In genomic region chr2:125838708-125839284, GRCm38 (mm10) we compare ENCODE assay signal across 28 mouse cellular contexts.
"Had no signal": no experiment of that assay in that cellular context is flagged by ENCODE, and none has a peak within 500 bp of the region (broad histone marks: within the 10 kb centered on the region; RNA-seq: fewer than 3 reads in every experiment).

No protein-coding gene starts in this region.

- DNase-seq: gastrocnemius, postnatal 14 days; gastrocnemius, postnatal 36 days; heart, adult 11 months; heart, adult 2 months; heart, postnatal 14 days; heart, postnatal 36 days; kidney, adult 18-20 months; kidney, adult 8-10 months; kidney, postnatal 10 days; kidney, postnatal 25 days; kidney, postnatal 4 days; liver had no signal

- H3K27ac ChIP-seq: heart, adult 2 months; heart, embryonic 13.5 days; heart, embryonic 15.5 days; hindbrain, embryonic 10.5 days; hindbrain, embryonic 12.5 days; hindbrain, embryonic 14.5 days; intestine, embryonic 15.5 days; layer of hippocampus, adult 2 months; left cerebral cortex, adult 2 months; limb, embryonic 10.5 days; limb, embryonic 12.5 days; liver, embryonic 14.5 days had no signal

- H3K9me3 ChIP-seq: heart, embryonic 13.5 days; heart, embryonic 15.5 days; hindbrain, embryonic 10.5 days; hindbrain, embryonic 12.5 days; intestine, embryonic 15.5 days; limb, embryonic 10.5 days; limb, embryonic 12.5 days had no signal

- H3K27me3 ChIP-seq: heart, embryonic 13.5 days; heart, embryonic 15.5 days; hindbrain, embryonic 12.5 days; intestine, embryonic 15.5 days; limb, embryonic 12.5 days had no signal

- ATAC-seq: hindbrain, embryonic 16.5 days; inflammation-experienced regulatory T-cells, adult 6 months; intestine, embryonic 15.5 days; intestine, postnatal 0 days had no signal

- H3K9ac ChIP-seq: heart, embryonic 13.5 days; heart, embryonic 15.5 days; hindbrain, embryonic 12.5 days; hindbrain, embryonic 14.5 days; intestine, embryonic 15.5 days; limb, embryonic 12.5 days; liver, embryonic 14.5 days had no signal

- H3K4me1 ChIP-seq: heart, embryonic 13.5 days; heart, embryonic 15.5 days; hindbrain, embryonic 10.5 days; hindbrain, embryonic 12.5 days; intestine, embryonic 15.5 days; limb, embryonic 10.5 days; limb, embryonic 12.5 days had no signal

- H3K4me2 ChIP-seq: heart, embryonic 11.5 days; heart, embryonic 13.5 days; heart, embryonic 15.5 days; hindbrain, embryonic 12.5 days; hindbrain, embryonic 14.5 days; intestine, embryonic 15.5 days; limb, embryonic 12.5 days; liver, embryonic 11.5 days had no signal

- H3K4me3 ChIP-seq: heart, adult 2 months; heart, embryonic 13.5 days; heart, embryonic 15.5 days; hindbrain, embryonic 10.5 days; hindbrain, embryonic 12.5 days; intestine, embryonic 15.5 days; layer of hippocampus, adult 2 months; left cerebral cortex, adult 2 months; limb, embryonic 10.5 days; limb, embryonic 12.5 days had no signal
